Mouse (Mus musculus) thymus, postnatal 0 days (tissue): ENCODE results near the gene Rbbp5. TPM values are rescaled to one million over a fixed set of nuclear protein-coding genes. Genes with fewer than 3 reads are reported as not detected.
"Not testable (repeated sequence)": the region's sequence is repeated elsewhere in the genome, so short reads cannot be mapped to it uniquely, and the experiment has no call there.

Experiments used
- DNase-seq: peaks from one replicate; pipeline ENCODE4 v3.0.0-alpha.2; 2015; ENCODE audit warnings: low spot score
- polyA plus RNA-seq: library from polyadenylated mRNA; unstranded; fragments of >200 nt; fragmentation: Nextera tagmentation; extraction: Ambion mirVana; gene quantifications from 2 replicates; pipeline ENCODE4 v1.2.1, GENCODE M21; 2015

The Rbbp5 gene
- polyA plus RNA-seq, result 41.3 and 44.7 TPM in 2 replicates

DNA sequence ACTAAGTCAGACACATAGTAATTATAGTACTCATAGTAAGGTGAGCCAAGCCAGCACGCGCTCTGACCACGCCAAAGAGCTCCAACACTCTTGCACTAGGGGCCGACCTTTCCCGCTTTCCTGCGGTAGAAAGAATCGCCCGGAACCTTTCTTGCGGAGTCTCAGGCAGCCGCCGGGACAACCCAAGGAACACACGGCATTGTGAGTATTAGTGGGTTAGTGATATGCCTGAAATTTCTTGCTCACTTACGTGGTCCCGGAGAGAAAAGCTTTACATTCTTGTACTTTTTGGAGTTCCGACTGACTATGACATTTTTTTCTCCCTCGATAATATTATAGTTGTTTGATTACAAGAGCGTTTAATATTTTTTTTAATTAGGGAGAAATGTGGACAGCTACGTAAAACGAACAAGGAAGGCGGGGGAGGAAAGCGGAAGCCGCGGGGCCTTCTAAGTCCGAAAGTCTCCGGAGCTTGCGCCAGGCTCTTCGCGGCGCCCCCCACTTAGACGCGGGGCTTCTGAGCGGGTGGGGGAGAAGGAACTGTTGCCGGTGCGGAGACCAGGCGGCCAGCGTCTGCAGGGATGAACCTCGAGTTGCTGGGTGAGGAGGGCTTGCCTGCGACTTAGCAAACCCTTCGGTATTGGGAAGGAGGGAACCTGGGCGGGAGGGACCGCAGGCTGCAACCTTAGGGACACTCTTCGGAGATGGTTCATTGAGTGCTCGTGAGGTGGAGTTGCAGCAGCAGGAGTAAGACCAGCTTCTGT is at the start of gene Rbbp5:
Gene Rbbp5, plus strand, starts transcription at position 438 of the 764 bp plus-strand sequence.
- peak; percentile 91 for DNase-seq

- no peak for DNase-seq
These were observed 46.3 kb upstream of the Rbbp5 start for GRCm38 (mm10) chr1:132430818-132431217.

DNA sequence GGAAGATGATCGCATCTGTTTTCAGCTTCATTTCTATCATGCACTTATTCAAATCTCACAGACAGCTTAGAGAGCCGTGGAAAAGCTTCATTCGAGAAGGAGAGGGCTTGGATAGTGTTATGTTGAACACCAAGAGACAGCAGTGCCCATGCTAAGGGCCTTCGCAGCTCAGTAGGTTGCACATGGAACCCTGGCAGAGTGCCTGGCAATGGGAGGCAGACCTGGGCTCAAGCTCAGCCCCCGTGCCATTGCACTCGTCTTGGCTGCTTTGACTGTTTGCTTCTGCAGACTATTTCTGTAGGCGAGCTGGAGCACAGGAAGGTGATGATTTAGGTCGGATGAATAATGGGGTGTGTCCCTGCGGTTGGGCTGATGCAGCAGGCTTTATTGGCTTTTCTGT is 45.4 kb upstream of the Rbbp5 start:
- no peak for DNase-seq

- DNase-seq, result no peak
These were observed 43.8 kb upstream of the Rbbp5 start for GRCm38 (mm10) chr1:132433349-132433748.

- DNase-seq, result no peak
These were observed 43.1 kb upstream of the Rbbp5 start for GRCm38 (mm10) chr1:132434032-132434431.

DNA sequence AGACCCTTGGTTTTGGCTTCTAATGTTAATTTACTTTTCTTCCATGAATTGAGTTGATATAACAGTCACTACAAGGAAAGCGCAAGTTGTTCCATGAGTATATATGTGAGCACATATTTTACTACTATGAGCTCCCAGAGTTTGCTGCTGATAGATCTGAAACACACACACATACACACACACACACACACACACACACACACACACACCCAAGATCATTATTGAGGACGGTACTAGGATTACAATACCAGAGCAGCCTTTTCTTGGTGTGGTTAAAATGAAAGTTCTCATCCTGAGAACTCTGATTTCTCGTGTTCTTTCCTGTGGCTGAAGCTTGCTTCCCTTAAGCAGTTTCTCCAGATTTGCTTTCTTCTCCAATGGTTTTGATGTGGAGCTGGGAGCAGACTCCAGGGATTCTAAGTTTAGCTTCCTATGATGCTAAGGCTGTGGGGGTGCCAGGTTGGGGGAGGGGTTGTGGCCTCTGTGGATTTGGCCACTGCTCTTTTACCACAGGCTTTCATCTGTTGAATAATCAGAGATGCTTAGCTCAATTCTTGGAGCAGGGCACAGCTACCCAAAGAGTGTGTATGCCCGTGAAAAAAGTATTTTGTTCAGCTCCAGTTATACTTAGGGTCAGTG is 40.7 kb upstream of the Rbbp5 start:
- DNase-seq, result no peak

DNA sequence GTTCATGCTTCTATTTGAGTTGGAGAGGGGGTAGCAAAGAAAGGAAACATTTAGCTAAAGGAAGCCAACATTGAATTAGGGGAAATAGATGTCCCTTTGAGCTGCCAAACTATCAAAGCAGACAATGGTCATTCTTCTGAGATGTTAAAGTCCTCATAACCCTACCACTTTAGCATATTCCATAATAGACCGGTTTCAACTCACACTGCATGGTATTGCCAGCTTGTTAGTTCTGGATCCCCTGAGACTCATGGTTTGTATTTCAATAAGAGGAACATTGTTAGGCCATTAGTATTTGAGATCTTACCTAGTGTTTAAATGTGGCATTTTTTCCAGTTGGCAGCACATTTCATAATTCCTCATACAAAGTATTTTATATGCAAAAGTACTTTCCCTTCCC is 40.2 kb upstream of the Rbbp5 start:
- DNase-seq, result no peak

DNA sequence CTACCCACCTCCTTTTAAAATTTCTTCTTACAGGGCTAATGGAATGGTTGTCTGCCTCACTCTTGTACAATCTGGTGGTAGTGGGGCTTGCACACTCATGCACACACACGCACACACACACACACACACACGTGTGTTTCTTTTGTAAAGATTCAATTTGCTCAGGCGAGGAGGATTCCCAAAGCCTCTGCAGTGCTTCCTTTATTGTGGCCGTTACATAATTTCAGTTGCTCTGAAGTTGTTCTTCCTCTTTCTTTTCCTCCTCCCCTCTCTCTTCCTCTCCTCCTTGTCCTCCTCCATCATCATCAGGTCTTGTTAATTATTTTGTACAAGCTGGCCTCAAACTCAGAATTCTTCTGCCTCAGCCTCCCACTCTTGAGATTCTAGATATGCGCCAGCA is 39.8 kb upstream of the Rbbp5 start:
- DNase-seq, result no peak

DNA sequence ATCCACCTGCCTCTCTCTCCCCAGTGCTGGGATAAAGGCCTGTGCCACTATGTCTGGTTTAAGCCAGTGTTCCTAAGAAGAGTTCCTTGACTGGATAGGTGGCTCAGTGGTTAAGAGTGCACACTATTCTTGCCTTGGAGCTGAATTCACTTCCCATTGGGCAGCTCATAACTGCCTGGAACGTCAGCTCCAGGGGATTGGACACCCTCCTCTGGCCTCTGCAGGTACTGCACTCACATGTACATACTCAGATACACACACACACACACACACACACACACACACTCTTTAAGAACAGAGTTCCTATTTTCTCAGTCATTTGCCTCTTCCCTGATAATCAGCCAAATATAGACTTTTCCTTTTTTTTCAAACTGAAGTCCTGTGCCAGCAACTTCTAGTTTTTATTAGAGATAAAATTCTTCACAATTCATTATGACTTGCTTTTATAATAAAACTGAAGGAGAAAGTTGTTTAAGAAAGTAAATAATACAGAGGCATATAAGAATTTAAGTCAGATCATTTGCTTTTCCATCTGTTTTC is 36.2 kb upstream of the Rbbp5 start:
- no peak for DNase-seq

DNA sequence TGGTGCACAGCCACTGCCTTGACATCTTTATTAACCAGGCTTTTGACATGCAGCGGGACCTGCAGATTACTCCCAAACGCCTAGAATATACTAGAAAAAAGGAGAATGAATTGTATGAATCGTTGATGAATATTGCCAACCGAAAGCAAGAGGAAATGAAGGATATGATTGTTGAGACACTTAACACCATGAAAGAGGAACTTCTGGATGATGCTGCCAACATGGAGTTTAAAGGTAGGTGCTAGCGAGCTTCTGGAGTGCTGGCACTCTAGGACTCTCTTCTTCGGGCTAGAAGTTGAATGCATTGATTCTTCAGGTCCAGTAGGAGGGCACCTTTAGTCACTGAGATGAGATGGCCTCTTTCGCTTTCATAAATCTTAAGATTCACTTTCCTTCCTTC is 27.4 kb upstream of the Rbbp5 start:
- DNase-seq, result no peak

DNA sequence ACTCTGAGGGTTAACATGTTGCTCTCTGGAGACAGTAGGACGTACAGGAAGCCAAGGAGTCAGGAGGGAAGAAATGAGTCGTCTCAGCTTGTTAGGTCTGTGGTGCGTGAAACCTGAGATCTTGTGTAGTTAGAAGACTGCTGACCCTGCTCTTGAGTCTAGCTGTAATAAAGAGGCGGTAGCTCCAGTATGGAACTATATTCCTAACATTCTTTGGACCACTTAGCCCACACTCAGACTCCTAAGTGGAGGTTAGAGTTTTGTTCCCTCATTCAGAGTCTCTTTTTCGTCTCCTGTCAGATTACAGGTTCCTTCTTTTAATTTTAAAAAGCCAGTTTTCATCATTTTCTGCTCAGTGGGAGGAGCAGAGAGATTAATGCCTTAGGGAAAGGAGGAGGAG is 12.5 kb upstream of the Rbbp5 start:
- DNase-seq, result no peak

GRCm38 (mm10) chr1:132468926-132469325 is 8.2 kb upstream of the Rbbp5 start:
- no peak for DNase-seq

DNA sequence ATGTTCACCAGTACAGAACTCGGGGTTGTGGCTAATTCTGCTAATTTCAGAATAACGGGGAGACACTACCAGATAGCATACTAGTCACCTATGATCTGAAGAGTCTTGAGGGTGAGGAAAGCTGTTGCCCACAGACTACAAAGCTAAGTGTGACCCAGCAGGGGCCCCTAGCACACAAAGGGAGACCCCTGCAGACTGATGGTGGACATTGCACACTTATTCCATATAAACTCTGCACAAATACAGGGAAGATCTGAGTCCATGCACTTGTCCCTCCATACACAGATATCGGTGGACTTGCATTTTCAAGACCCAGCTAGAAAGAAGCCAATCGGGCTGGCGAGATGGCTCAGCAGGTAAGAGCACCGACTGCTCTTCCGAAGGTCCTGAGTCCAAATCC is 7.6 kb upstream of the Rbbp5 start:
- no peak for DNase-seq

DNA sequence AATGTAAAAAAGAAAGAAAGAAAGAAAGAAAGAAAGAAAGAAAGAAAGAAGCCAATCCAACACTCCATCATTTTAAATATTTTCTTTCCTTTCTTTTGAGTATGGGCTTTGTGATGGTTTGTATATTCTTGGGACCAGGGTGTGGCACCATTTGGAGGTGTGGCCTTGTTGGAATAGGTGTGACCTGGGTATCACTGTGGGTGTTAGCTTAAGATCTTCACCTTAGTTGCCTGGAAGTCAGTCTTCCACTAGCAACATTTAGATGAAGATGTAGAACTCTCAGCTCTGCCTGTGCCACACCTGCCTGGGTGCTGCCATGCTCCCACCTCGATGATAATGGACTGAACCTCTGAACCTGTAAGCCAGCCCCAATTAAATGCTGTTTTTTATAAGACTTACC is 7.1 kb upstream of the Rbbp5 start:
- not testable (repeated sequence) for DNase-seq

- no peak for DNase-seq
These were observed 6.1 kb upstream of the Rbbp5 start for GRCm38 (mm10) chr1:132471032-132471431.

GRCm38 (mm10) chr1:132471499-132471898 is 5.7 kb upstream of the Rbbp5 start:
- no peak for DNase-seq

GRCm38 (mm10) chr1:132472537-132472936 is 4.6 kb upstream of the Rbbp5 start:
- DNase-seq, result peak; percentile 6

DNA sequence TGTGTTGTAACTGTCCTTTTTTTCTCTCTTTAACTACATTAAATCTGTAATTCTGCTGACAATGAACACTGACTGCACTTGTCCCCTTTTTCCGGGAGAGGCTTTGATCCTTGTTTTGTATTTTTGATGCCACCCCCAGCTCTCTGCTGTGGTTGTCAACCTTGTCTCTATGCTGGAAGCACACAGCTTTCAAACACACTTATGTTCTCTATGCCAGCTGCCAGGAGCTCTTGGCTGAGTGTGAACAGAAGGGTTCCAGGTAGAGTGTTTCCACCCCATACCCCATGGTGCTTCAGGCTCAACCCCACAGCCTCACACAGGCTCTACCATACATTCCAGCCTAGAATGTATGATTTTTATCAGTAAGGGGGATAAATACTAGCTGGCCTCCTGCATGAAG is 2.7 kb upstream of the Rbbp5 start:
- DNase-seq, result no peak

GRCm38 (mm10) chr1:132476575-132476927 is 614 bp upstream of the Rbbp5 start:
- no peak for DNase-seq

DNA sequence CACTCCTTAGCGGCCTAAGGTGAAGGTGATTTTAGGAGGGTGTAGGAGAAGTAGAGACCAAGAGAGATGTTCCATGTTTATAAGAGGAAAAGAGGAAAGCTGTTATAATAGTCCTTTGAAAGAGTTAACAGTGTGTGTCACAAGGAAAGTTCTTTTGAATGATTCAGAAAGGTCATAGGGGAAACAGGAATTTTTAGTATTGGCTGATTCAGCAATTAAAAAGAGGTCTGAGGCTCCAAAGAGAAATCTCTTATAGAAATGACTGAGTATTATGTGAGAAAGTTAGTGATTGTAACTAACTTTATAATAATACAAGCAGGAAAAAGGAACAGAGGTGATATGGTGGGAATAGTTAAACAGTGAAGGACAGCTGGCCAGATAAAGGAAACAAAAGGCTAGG is 2.3 kb downstream of the Rbbp5 start:
- no peak for DNase-seq

DNA sequence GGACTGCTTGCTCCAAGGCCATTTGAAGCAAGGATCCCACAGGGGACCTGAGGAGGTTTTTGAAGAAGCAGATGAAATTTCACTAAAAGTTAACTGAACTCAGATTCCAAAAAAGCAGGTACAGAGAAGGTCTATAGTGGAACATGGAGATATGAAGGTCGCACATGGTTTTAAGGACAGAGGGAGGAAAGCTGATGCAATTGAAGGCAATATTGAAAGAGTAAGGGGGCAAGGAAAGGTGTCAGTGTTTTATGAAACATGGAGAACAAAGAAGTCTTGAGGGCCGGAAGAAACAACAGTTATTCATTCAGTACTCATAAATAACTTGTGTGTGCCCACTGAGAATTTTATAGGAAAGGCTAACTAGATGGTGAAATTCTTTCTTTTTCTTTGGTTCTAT is 4.5 kb downstream of the Rbbp5 start:
- DNase-seq, result no peak

DNA sequence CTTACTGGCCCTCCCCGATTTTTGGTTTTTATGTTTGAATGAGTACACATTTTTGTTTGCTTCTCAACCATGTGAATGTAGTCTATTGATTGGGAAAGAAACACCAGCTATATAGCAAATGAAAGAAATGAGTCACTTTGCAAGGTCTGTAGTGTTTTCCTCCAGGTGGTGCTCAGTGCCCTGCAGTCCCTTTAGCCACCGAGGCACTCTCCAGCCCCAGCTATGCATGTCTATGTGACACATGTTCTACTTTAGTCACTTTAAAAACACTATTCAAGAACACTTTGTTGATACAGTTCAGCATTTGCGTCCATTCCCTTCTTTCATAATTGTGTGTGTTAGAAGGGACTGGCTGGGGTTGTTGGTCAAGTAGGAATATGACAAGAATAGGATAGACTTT is 6.1 kb downstream of the Rbbp5 start:
- DNase-seq, result no peak

DNA sequence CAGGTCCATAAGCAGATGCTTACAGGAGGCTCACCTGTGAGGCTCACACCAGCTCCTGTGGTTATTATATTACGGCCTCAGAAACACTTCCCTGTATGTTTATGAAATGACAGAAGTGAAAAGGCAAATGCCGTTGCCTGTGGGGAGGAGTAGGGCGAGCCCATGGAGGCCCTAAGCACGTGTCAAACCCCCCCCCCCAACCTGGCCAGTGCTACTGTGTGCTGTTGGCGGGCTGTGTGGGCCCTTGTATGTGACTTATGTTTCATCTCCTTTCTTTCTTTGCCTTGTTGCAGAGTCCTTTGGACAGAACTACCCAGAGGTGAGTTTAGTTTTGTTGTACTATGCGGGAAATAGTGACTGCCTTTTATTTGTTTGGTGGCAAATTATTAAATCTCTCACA is 6.6 kb downstream of the Rbbp5 start:
- no peak for DNase-seq
